In genomic region chr14:79184071-79184470, GRCm38 (mm10) we compare ENCODE assay signal across 15 mouse cellular contexts.
A peak's percentile ranks its signal among the peaks of the same experiment; 100 is the strongest.
DNase-seq lines count a peak whose midpoint lies in the region; ATAC-seq lines count a peak whose summit lies in the region.
"Had no signal": no experiment of that assay in that cellular context is flagged by ENCODE, and none has a peak within 500 bp of the region (broad histone marks: within the 10 kb centered on the region; RNA-seq: fewer than 3 reads in every experiment).

No protein-coding gene starts in this region.

- no peak overlapping the region for H3K9ac ChIP-seq in heart, embryonic 15.5 days
- no peak overlapping the region for H3K9ac ChIP-seq in embryonic facial prominence, embryonic 14.5 days (ENCODE audit: low read depth, low read length)
- H3K9ac ChIP-seq in forebrain, embryonic 13.5 days: no peak overlapping the region
- H3K9ac ChIP-seq: hindbrain, embryonic 12.5 days; liver, embryonic 14.5 days had no signal

- H3K9me3 ChIP-seq in heart, embryonic 15.5 days (replicated peaks): no peaks in the 10 kb centered on the region
- H3K9me3 ChIP-seq in embryonic facial prominence, embryonic 14.5 days (ENCODE audit: control insufficient read depth, low read length): peaks cover 6% of the 10 kb centered on the region; the same call in 1 of the 2 replicates
- H3K9me3 ChIP-seq in forebrain, embryonic 13.5 days (replicated peaks): peaks cover 10% of the 10 kb centered on the region; the same call in 1 of the 2 replicates
- H3K9me3 ChIP-seq: megakaryocyte, embryonic 14.5 days had no signal

- ATAC-seq in heart, embryonic 15.5 days (replicated peaks; ENCODE audit: insufficient number of reproducible peaks, insufficient read depth, low FRiP score, low read depth): no peak
- ATAC-seq in embryonic facial prominence, embryonic 14.5 days (ENCODE audit: low read depth): no peak
- ATAC-seq in forebrain, embryonic 13.5 days: no peak
- ATAC-seq: activated CD4-positive, CD25-positive, alpha-beta regulatory T cell, adult 4 months had no signal

- H3K36me3 ChIP-seq in heart, embryonic 15.5 days: 0 out of 2 replicates have a peak, but pooled peaks cover 5% of the 10 kb centered on the region
- H3K36me3 ChIP-seq in embryonic facial prominence, embryonic 14.5 days (ENCODE audit: control insufficient read depth, insufficient read depth, low read length): no peaks in the 10 kb centered on the region
- H3K36me3 ChIP-seq in forebrain, embryonic 13.5 days (ENCODE audit: poor library complexity, severe bottlenecking): peaks cover 6% of the 10 kb centered on the region; the same call in 1 of the 2 replicates

- H3K27me3 ChIP-seq in heart, embryonic 15.5 days: no peaks in the 10 kb centered on the region
- no peaks in the 10 kb centered on the region for H3K27me3 ChIP-seq in embryonic facial prominence, embryonic 14.5 days (replicated peaks; ENCODE audit: control insufficient read depth, insufficient read depth, low read length)
- H3K27me3 ChIP-seq in forebrain, embryonic 13.5 days: no peaks in the 10 kb centered on the region
- H3K27me3 ChIP-seq: hindbrain, embryonic 12.5 days; megakaryocyte, embryonic 14.5 days had no signal

- intact Hi-C loops in heart, postnatal 36 days (cut with DNase I): loop anchor here (5.0 kb wide), 2 partner anchors 43 to 113 kb away; no protein-coding TSS in a partner anchor

- H3K27ac ChIP-seq in heart, embryonic 15.5 days: 0 out of 2 replicates have a peak overlapping the region, but pooled peaks have one; percentile 15
- H3K27ac ChIP-seq in brown adipose tissue, adult 24 weeks (replicated peaks; ENCODE audit: low read depth, low read length): peak overlapping the region; percentile 75
- peak overlapping the region; percentile 36; the same call in 1 of the 2 replicates for H3K27ac ChIP-seq in embryonic facial prominence, embryonic 14.5 days (replicated peaks; ENCODE audit: low read depth, low read length)
- no peak overlapping the region for H3K27ac ChIP-seq in forebrain, embryonic 13.5 days
- H3K27ac ChIP-seq: hindbrain, embryonic 12.5 days; liver, embryonic 14.5 days had no signal

- H3K4me2 ChIP-seq in heart, embryonic 15.5 days: no peak overlapping the region
- H3K4me2 ChIP-seq in embryonic facial prominence, embryonic 14.5 days (ENCODE audit: low read depth, low read length): no peak overlapping the region
- no peak overlapping the region for H3K4me2 ChIP-seq in forebrain, embryonic 13.5 days
- H3K4me2 ChIP-seq: hindbrain, embryonic 12.5 days had no signal

- H3K4me3 ChIP-seq in heart, embryonic 15.5 days: no peak overlapping the region
- no peak overlapping the region for H3K4me3 ChIP-seq in brown adipose tissue, adult 24 weeks (ENCODE audit: insufficient read depth, low read depth, low read length)
- no peak overlapping the region for H3K4me3 ChIP-seq in embryonic facial prominence, embryonic 14.5 days (ENCODE audit: low read depth, low read length)
- no peak overlapping the region for H3K4me3 ChIP-seq in forebrain, embryonic 13.5 days
- H3K4me3 ChIP-seq: hindbrain, embryonic 12.5 days; megakaryocyte, embryonic 14.5 days had no signal

- 77% methylated on average over 10 of the region's 10 CpGs for WGBS in heart, embryonic 15.5 days
- WGBS in embryonic facial prominence, embryonic 14.5 days: 72% methylated on average over 10 of the region's 10 CpGs
- WGBS in forebrain, embryonic 13.5 days: 86% methylated on average over 10 of the region's 10 CpGs

- peaks cover 10% of the 10 kb centered on the region for H3K4me1 ChIP-seq in heart, embryonic 15.5 days (replicated peaks)
- peaks cover 26% of the 10 kb centered on the region for H3K4me1 ChIP-seq in brown adipose tissue, adult 24 weeks (ENCODE audit: control insufficient read depth, insufficient read depth, insufficient read length, low read length)
- H3K4me1 ChIP-seq in embryonic facial prominence, embryonic 14.5 days (ENCODE audit: control insufficient read depth, insufficient read depth, low read length): peaks cover 28% of the 10 kb centered on the region
- peaks cover 9% of the 10 kb centered on the region; the same call in 1 of the 2 replicates for H3K4me1 ChIP-seq in forebrain, embryonic 13.5 days

- no peak for DNase-seq in heart, postnatal 36 days
- no peak for DNase-seq in embryonic facial prominence, embryonic 14.5 days (ENCODE audit: low spot score)
- DNase-seq in kidney, postnatal 10 days: peak; percentile 49
- DNase-seq in Muller cell, postnatal 12 days (ENCODE audit: inconsistent ontology term): no peak
- DNase-seq: cerebellum, postnatal 14 days; gastrocnemius, postnatal 25 days; right cerebral cortex, postnatal 14 days; thymus, postnatal 25 days had no signal
